Mouse (Mus musculus) MEL (cell line): ENCODE measurements around the gene Eif4h. TPM values are rescaled to one million over a fixed set of nuclear protein-coding genes. Genes with fewer than 3 reads are reported as not detected.
A peak's percentile ranks its signal among the peaks of the same experiment; 100 is the strongest.

Experiments used
- DNase-seq: peaks from one replicate; pipeline ENCODE4 v3.0.0; 2011; ENCODE audit warnings: low read depth, low spot score
- H3K27ac ChIP-seq: 2 replicates; pipeline ENCODE4 v1.5.1; 2012; ENCODE audit warnings: low read depth, mild to moderate bottlenecking, control low read depth, low read length, moderate library complexity; ENCODE audit not compliant: control insufficient read depth
- H3K27me3 ChIP-seq, 2 experiments: fragments of 150-350 bp in 1 of 2; sonication (generic) in 1 of 2; 2 replicates each; pipeline ENCODE4 v1.6.1; 2012; ENCODE audit warnings: low read length in 2 of 2, mild to moderate bottlenecking in 2 of 2, improper control_type of control experiment in 1 of 2, moderate library complexity in 1 of 2; ENCODE audit not compliant: insufficient read depth in 2 of 2, control insufficient read depth in 1 of 2
- H3K36me3 ChIP-seq, 2 experiments: 2 replicates each; pipeline ENCODE4 v1.6.1; 2012 to 2014; ENCODE audit warnings: low read length in 2 of 2, improper control_type of control experiment in 1 of 2, inconsistent platforms in 1 of 2, mild to moderate bottlenecking in 1 of 2; ENCODE audit not compliant: insufficient read depth in 2 of 2, control insufficient read depth in 1 of 2
- H3K4me1 ChIP-seq, 2 experiments: fragments of 150-350 bp in 1 of 2; sonication (generic) in 1 of 2; 2 replicates each; pipeline ENCODE4 v1.6.1; 2012; ENCODE audit warnings: low read length in 2 of 2, improper control_type of control experiment in 1 of 2, mild to moderate bottlenecking in 1 of 2; ENCODE audit not compliant: insufficient read depth in 2 of 2, control insufficient read depth in 1 of 2
- H3K4me3 ChIP-seq, 2 experiments: fragments of 150-350 bp in 1 of 2; sonication (generic) in 1 of 2; 2 replicates each; pipeline ENCODE4 v1.5.1; 2012; ENCODE audit warnings: low read depth in 2 of 2, low read length in 2 of 2, mild to moderate bottlenecking in 2 of 2, moderate library complexity in 2 of 2, control low read depth in 1 of 2, improper control_type of control experiment in 1 of 2; ENCODE audit not compliant: control insufficient read depth in 1 of 2, insufficient read depth in 1 of 2
- H3K79me2 ChIP-seq: 2 replicates; pipeline ENCODE4 v1.6.1; 2012; ENCODE audit warnings: mild to moderate bottlenecking, low read length, moderate library complexity; ENCODE audit not compliant: control insufficient read depth, poor library complexity, insufficient read depth
- H3K9ac ChIP-seq: 2 replicates; pipeline ENCODE4 v1.6.1; 2012; ENCODE audit warnings: low read depth, mild to moderate bottlenecking, control low read depth, low read length, moderate library complexity; ENCODE audit not compliant: control insufficient read depth, poor library complexity, severe bottlenecking
- H3K9me3 ChIP-seq: fragments of 150-350 bp; sonication (generic); replicated peaks from 2 replicates; pipeline ENCODE4 v1.6.1; 2012; ENCODE audit warnings: mild to moderate bottlenecking, low read length, improper control_type of control experiment, moderate library complexity; ENCODE audit not compliant: insufficient read depth
- CHD1 ChIP-seq: IDR thresholded peaks from 2 replicates; pipeline ENCODE4 v1.6.1; 2012; ENCODE audit warnings: low read depth, mild to moderate bottlenecking, inconsistent platforms, low read length, improper control_type of control experiment
- CTCF ChIP-seq, 3 experiments: IDR thresholded peaks in 2 of 3; conservative IDR thresholded peaks in 1 of 3; 2 replicates each; pipeline ENCODE4 v1.5.1; 2011 to 2012; ENCODE audit warnings: low read length in 3 of 3, low read depth in 2 of 3, mild to moderate bottlenecking in 2 of 3, improper control_type of control experiment in 1 of 3, inconsistent platforms in 1 of 3, mixed read lengths in 1 of 3, moderate library complexity in 1 of 3; ENCODE audit not compliant: control insufficient read depth in 1 of 3, insufficient read depth in 1 of 3, poor library complexity in 1 of 3, severe bottlenecking in 1 of 3
- EP300 ChIP-seq, 2 experiments: IDR thresholded peaks; 2 replicates each; pipeline ENCODE4 v1.6.1; 2011; ENCODE audit warnings: improper control_type of control experiment in 2 of 2, low read length in 2 of 2, low read depth in 1 of 2, mild to moderate bottlenecking in 1 of 2
- ETS1 ChIP-seq: IDR thresholded peaks from 2 replicates; pipeline ENCODE4 v1.6.1; 2012; ENCODE audit warnings: low read depth, mild to moderate bottlenecking, inconsistent platforms, low read length, improper control_type of control experiment, moderate library complexity
- GATA1 ChIP-seq: IDR thresholded peaks from 2 replicates; pipeline ENCODE4 v1.6.1; 2011; ENCODE audit warnings: low read depth, low read length, improper control_type of control experiment
- HCFC1 ChIP-seq: IDR thresholded peaks from 2 replicates; pipeline ENCODE4 v1.6.1; 2012; ENCODE audit warnings: low read depth, mild to moderate bottlenecking, inconsistent platforms, low read length, improper control_type of control experiment, moderate library complexity
- KAT2A ChIP-seq: conservative IDR thresholded peaks from 2 replicates; pipeline ENCODE4 v1.6.1; 2012; ENCODE audit warnings: low read depth, low read length, improper control_type of control experiment, inconsistent platforms
- MAX ChIP-seq: IDR thresholded peaks from 2 replicates; pipeline ENCODE4 v1.6.1; 2011; ENCODE audit warnings: low read length, improper control_type of control experiment
- MAZ ChIP-seq: IDR thresholded peaks from 2 replicates; pipeline ENCODE4 v1.6.1; 2012; ENCODE audit warnings: low read depth, mild to moderate bottlenecking, inconsistent platforms, low read length, improper control_type of control experiment
- MXI1 ChIP-seq: IDR thresholded peaks from 2 replicates; pipeline ENCODE4 v1.6.1; 2011; ENCODE audit warnings: mild to moderate bottlenecking, low read depth, low read length, improper control_type of control experiment
- MYC ChIP-seq: IDR thresholded peaks from 2 replicates; pipeline ENCODE4 v1.6.1; 2011; ENCODE audit warnings: low read depth, mild to moderate bottlenecking, low read length, improper control_type of control experiment, moderate library complexity
- POLR2A ChIP-seq, 2 experiments: IDR thresholded peaks; 2 replicates each; pipeline ENCODE4 v1.6.1; 2011 to 2012; ENCODE audit warnings: low read length in 2 of 2, mild to moderate bottlenecking in 2 of 2, control low read depth in 1 of 2, improper control_type of control experiment in 1 of 2, low read depth in 1 of 2, moderate library complexity in 1 of 2; ENCODE audit not compliant: control insufficient read depth in 1 of 2, insufficient read depth in 1 of 2, poor library complexity in 1 of 2
- RAD21 ChIP-seq: IDR thresholded peaks from 2 replicates; pipeline ENCODE4 v1.6.1; 2011; ENCODE audit warnings: mild to moderate bottlenecking, low read depth, low read length, improper control_type of control experiment
- RCOR1 ChIP-seq: IDR thresholded peaks from 2 replicates; pipeline ENCODE4 v1.6.1; 2012; ENCODE audit warnings: low read depth, mild to moderate bottlenecking, inconsistent platforms, low read length, improper control_type of control experiment
- SIN3A ChIP-seq: IDR thresholded peaks from 2 replicates; pipeline ENCODE4 v1.6.1; 2012; ENCODE audit warnings: low read length, improper control_type of control experiment, inconsistent platforms
- SMC3 ChIP-seq: IDR thresholded peaks from 2 replicates; pipeline ENCODE4 v1.6.1; 2011; ENCODE audit warnings: low read depth, low read length, improper control_type of control experiment
- TAL1 ChIP-seq: IDR thresholded peaks from 2 replicates; pipeline ENCODE4 v1.6.1; 2012; ENCODE audit warnings: mild to moderate bottlenecking, inconsistent platforms, low read length, moderate library complexity, mixed read lengths
- TBP ChIP-seq: IDR thresholded peaks from 2 replicates; pipeline ENCODE4 v1.8.0; 2011; ENCODE audit warnings: low read depth, low read length, improper control_type of control experiment
- TCF12 ChIP-seq: IDR thresholded peaks from 2 replicates; pipeline ENCODE4 v1.6.1; 2014; ENCODE audit warnings: low read depth, mild to moderate bottlenecking, inconsistent platforms, low read length, improper control_type of control experiment, moderate library complexity
- ZNF384 ChIP-seq: IDR thresholded peaks from 2 replicates; pipeline ENCODE4 v1.6.1; 2012; ENCODE audit warnings: low read depth, mild to moderate bottlenecking, inconsistent platforms, low read length, improper control_type of control experiment
- polyA plus RNA-seq, 2 experiments: library from polyadenylated mRNA; stranded (reverse) in 1 of 2; unstranded in 1 of 2; fragments of >175 nt in 1 of 2; fragments of >200 nt in 1 of 2; gene quantifications; 2 replicates each; pipeline versions ENCODE4 v1.2.1 to v1.2.4; 2012; ENCODE audit warnings: low replicate concordance in 2 of 2, low read depth in 1 of 2; ENCODE audit not compliant: insufficient read length in 2 of 2, insufficient read depth in 1 of 2, missing spikeins in 1 of 2
- total RNA-seq: library from RNA; depleted of rRNA; stranded (reverse); fragments of 300-350 nt; gene quantifications from 2 replicates; pipeline ENCODE4 v1.2.3, GENCODE M21; 2012

The Eif4h gene
- total and polyA plus RNA-seq, 3 experiments = 167 to 515 (median 471) TPM

GRCm38 (mm10) chr5:134584798-134585197, 54.5 kb downstream of the Eif4h start (continued):
- peak; percentile 57; the same call in 1 of the 2 replicates for TF ChIP-seq MAX
- TF ChIP-seq GATA1 = peak; percentile 89

GRCm38 (mm10) chr5:134583884-134584213, 55.4 kb downstream of the Eif4h start:
- Histone ChIP-seq H3K79me2 (peaks cover 24% of the 10 kb centered on the region), H3K4me3 (peak overlapping the region; percentile 80 to 87), H3K4me1 (peaks cover 2 to 24% of the 10 kb centered on the region in 2 experiments)
- TF ChIP-seq POLR2A (IDR thresholded peaks at IDR 0.05; ENCODE audit: control insufficient read depth in 1 of 2, insufficient read depth in 1 of 2, low read depth in 1 of 2, low read length in 2 of 2, poor library complexity in 1 of 2) = peak in 1 of 2 experiments; percentile 56; a peak in 2 of 4 replicates
- peak; percentile 58; the same call in 1 of the 2 replicates for TF ChIP-seq TBP
- no peak for TF ChIP-seq KAT2A
- peak; percentile 72; the same call in 1 of the 2 replicates for TF ChIP-seq RCOR1
- TF ChIP-seq GATA1 = peak; percentile 89
- no peak for TF ChIP-seq SMC3
- TF ChIP-seq ZNF384 = peak; percentile 24; the same call in 1 of the 2 replicates
- peak; percentile 89 to 90 for TF ChIP-seq EP300 (IDR thresholded peaks at IDR 0.05; ENCODE audit: low read depth in 1 of 2, low read length in 2 of 2)
- peak; percentile 86 for TF ChIP-seq TCF12
- TF ChIP-seq MYC = peak; percentile 97
- TF ChIP-seq CTCF (IDR thresholded peaks at IDR 0.05 in 2 of 3, conservative IDR thresholded peaks at IDR 0.05 in 1 of 3; ENCODE audit: control insufficient read depth in 1 of 3, insufficient read depth in 1 of 3, low read depth in 2 of 3, low read length in 3 of 3, poor library complexity in 1 of 3, severe bottlenecking in 1 of 3) = no peak
- peak; percentile 91 for TF ChIP-seq MAX
- peak; percentile 68 for TF ChIP-seq TAL1
- TF ChIP-seq ETS1 = peak; percentile 83
- peak; percentile 90 for TF ChIP-seq SIN3A
- TF ChIP-seq MXI1 = peak; percentile 95
- TF ChIP-seq HCFC1 = peak; percentile 28; the same call in 1 of the 2 replicates
- peak; percentile 88; the same call in 1 of the 2 replicates for TF ChIP-seq CHD1
- TF ChIP-seq MAZ = no peak
- TF ChIP-seq RAD21 = no peak
- TF ChIP-seq, all 39 proteins: peak for 15
- peak; percentile 88 for DNase-seq
- Histone ChIP-seq H3K27ac (peak overlapping the region; percentile 98), H3K9ac (peak overlapping the region; percentile 90), H3K27me3 (no peaks in the 10 kb centered on the region), H3K36me3 (peaks cover 0 to 22% of the 10 kb centered on the region in 2 experiments; a peak in 2 of 4 replicates), H3K9me3 (no peaks in the 10 kb centered on the region)
